Mouse (Mus musculus): ENCODE data around the gene Ffar2.

DNA sequence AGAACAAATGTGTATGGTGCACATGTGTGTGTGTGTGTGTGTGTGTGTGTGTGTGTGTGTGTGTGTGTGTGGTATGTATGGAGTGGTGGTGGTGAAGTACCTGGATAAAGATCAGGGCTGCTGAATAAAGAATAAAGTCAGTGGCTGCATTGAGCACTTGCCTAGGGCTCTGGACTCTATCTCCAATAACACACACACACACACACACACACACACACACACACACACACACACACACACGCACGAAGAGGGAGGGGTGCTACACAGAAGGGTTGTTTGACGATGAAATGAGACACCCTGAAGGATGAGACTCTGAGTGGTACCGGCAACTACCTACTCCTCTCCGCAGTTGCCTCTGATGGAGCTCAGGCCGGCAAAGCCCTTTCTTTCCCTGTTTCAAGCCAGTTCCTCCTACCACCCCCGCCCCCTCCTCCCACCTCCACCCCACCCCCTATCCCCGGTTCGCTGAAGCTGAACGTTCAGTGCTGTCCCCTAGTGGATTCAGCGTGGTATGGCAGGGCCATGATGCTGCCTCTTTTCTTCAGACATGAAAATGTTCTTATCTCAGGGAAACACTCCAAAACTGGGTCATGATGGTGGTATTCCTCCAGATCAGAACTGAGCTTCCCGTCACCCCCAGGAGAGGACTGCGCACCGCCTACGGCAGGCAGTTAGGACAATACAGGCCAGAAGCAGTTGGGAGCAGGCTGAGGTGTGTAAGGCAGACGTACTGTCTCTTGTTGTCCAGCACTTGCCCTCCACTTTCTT is 36.2 kb upstream of the Ffar2 start:
- TF ChIP-seq CTCF (IDR thresholded peaks at IDR 0.05; ENCODE audit: low read depth, low read length) (peak; percentile 70), TAL1 (conservative IDR thresholded peaks at IDR 0.05; ENCODE audit: low read depth, low read length) (no peak), GATA1 (IDR thresholded peaks at IDR 0.05; ENCODE audit: borderline replicate concordance, low read length) (no peak)
